Mouse (Mus musculus) kidney, adult 10 weeks (tissue): ENCODE measurements around the gene Gng2. TPM values are rescaled to one million over a fixed set of nuclear protein-coding genes. Genes with fewer than 3 reads are reported as not detected.

ENCODE experiments used
- polyA plus RNA-seq: library from polyadenylated mRNA; stranded (reverse); fragments of 350-450 nt; fragmentation: Illumina TruSeq; extraction: RNeasy Lipid Tissue Mini Kit (QIAGEN cat#74804); gene quantifications from one replicate; pipeline ENCODE4 v1.2.3, GENCODE M21; 2014; ENCODE audit warnings: low read depth, low replicate concordance

Gng2 gene
- polyA plus RNA-seq, result 12.9 TPM

GRCm38 (mm10) chr14:19977271-19978024 lies at the start of gene Gng2:
Gng2 (minus strand) TSS chr14:19977627.

DNA sequence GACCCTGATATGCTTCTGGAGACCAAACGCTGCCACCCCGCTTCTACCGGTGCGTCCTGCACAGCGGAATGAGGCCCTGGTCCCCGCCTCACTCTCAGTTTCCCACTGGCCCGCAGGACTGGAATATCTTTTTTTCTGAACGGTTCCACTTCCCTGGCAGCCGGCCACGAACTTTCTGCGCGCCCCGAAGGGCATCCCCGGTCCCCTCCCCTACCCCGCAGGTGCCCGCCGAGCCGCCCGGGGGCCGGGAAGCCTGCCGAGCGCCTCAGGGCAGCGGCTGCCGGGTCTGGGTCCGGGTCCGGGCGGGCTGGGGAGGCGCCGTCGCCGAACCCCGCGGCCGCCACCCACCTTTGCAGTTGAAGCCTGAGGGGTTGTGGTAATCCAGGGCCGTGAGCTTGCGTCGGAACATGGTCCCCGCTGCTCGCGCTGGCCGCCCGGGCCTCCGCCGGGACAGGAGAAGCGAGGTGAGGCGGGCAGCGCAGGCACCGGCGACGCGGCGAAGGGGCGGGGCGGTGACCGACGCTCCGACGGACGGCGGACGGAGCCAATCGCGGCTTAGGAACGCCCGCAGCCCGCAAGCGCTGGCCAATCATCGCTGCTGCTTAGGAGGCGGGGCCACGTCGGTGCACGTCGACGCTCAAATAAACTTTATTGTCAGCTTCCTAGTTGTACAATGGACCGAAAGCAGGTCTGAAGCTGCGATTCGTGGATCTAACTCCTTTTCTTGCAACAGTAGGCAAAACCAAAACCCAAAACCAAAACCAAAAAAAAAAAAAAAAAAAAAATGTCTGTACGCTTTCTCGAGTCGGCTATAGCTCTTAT lies 153.9 kb downstream of the Gng2 start, which contains the start of gene Rtraf:
Rtraf (minus strand) TSS at position 504 of the 822 bp plus-strand sequence.

Other genes with a start within 250 kb of the Gng2 start
- 12.2 TPM for gene Nid2, start 226.4 kb downstream of the Gng2 start, polyA plus RNA-seq
- gene Rtraf, start 153.8 kb downstream of the Gng2 start, polyA plus RNA-seq, result 289 TPM
- gene Saysd1, start 160.9 kb upstream of the Gng2 start, polyA plus RNA-seq, result 2.6 TPM
- 7.4 TPM for gene Kcnk5, start 204.2 kb upstream of the Gng2 start, polyA plus RNA-seq